Mouse (Mus musculus) thymus, adult 2 months (tissue): ENCODE data around the gene H3f3a. TPM values are rescaled to one million over a fixed set of nuclear protein-coding genes. Genes with fewer than 3 reads are reported as not detected.

ENCODE experiments used
- DNase-seq: peaks from one replicate; pipeline ENCODE4 v3.0.0; 2021
- H3K27ac ChIP-seq: fragments of 200-500 bp; 2 replicates; pipeline ENCODE4 v1.5.1; 2012; ENCODE audit warnings: low read length, control low read depth; ENCODE audit not compliant: control insufficient read depth, insufficient read depth
- H3K27me3 ChIP-seq: fragments of 200-500 bp; 2 replicates; pipeline ENCODE4 v1.6.1; 2012; ENCODE audit warnings: mild to moderate bottlenecking, low read length, moderate library complexity, mixed read lengths; ENCODE audit not compliant: control insufficient read depth, insufficient read depth
- H3K36me3 ChIP-seq: fragments of 200-500 bp; 2 replicates; pipeline ENCODE4 v1.6.1; 2012; ENCODE audit warnings: mild to moderate bottlenecking, low read length, moderate library complexity; ENCODE audit not compliant: control insufficient read depth, insufficient read depth
- H3K4me1 ChIP-seq: fragments of 200-500 bp; replicated peaks from 2 replicates; pipeline ENCODE4 v1.6.1; 2012; ENCODE audit warnings: low read length; ENCODE audit not compliant: control insufficient read depth, insufficient read depth
- H3K4me3 ChIP-seq: fragments of 200-500 bp; 2 replicates; pipeline ENCODE4 v1.5.1; 2012; ENCODE audit warnings: mild to moderate bottlenecking, low read length, control low read depth, moderate library complexity; ENCODE audit not compliant: control insufficient read depth, insufficient read depth
- CTCF ChIP-seq: fragments of 200-500 bp; IDR thresholded peaks from 2 replicates; pipeline ENCODE4 v1.5.1; 2012; ENCODE audit warnings: mild to moderate bottlenecking, control low read depth, low read length, moderate library complexity, borderline replicate concordance; ENCODE audit not compliant: control insufficient read depth, poor library complexity, insufficient read depth; ENCODE audit errors: extremely low read depth
- POLR2A ChIP-seq: fragments of 200-500 bp; IDR thresholded peaks from 2 replicates; pipeline ENCODE4 v1.6.1; 2012; ENCODE audit warnings: mild to moderate bottlenecking, low read length, control low read depth, moderate library complexity; ENCODE audit not compliant: control insufficient read depth, poor library complexity, insufficient read depth; ENCODE audit errors: extremely low read depth
- WGBS: fragments of 180-500 bp; shearing (Covaris S2); methylation state at CpG from one replicate; pipeline ENCODE4 v1.1.7; 2018; 5-methylcytosine and 5-hydroxymethylcytosine counted together
- polyA plus RNA-seq: library from polyadenylated mRNA; depleted of rRNA; stranded (reverse); fragments of >200 nt; gene quantifications from 2 replicates; pipeline ENCODE4 v1.2.3, GENCODE M21; 2012

The H3f3a gene
- polyA plus RNA-seq, 1 experiment = 750 TPM

- Histone ChIP-seq H3K36me3 (no peaks in the 10 kb centered on the region), H3K27ac (peak overlapping the region; percentile 43), H3K4me1 (peaks cover 26% of the 10 kb centered on the region), H3K27me3 (no peaks in the 10 kb centered on the region), H3K4me3 (peak overlapping the region; percentile 65)
- WGBS = under 1% methylated on average over 56 of the region's 56 CpGs
- TF ChIP-seq POLR2A = peak; percentile 71
- no peak for TF ChIP-seq CTCF
- DNase-seq = peak; percentile 82
These were observed 35.9 kb downstream of the H3f3a start for GRCm38 (mm10) chr1:180777660-180778402.

DNA sequence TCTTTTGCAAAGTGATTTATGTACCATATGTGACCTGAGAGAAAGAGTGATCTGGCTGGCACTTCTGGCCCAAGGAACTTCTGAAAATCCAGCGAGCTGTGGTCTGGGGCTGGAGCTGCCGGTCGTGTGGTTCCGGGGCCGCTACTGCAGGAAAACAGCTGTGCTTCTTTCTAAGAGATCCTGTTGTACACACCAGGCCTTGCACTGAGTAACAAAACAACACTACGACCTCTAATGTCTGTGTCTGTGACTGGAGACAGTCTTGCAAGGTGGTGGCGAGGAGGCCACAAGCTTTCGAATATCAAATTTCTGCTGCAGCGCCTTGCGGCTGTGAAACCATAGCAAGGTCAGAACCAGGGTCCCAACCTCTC lies 36.5 kb downstream of the H3f3a start:
- WGBS = 2% methylated on average over 10 of the region's 10 CpGs
- H3K36me3 ChIP-seq = no peaks in the 10 kb centered on the region
- H3K27me3 ChIP-seq = no peaks in the 10 kb centered on the region
- H3K27ac ChIP-seq = peak overlapping the region; percentile 43; the same call in 1 of the 2 replicates
- no peak for TF ChIP-seq CTCF
- 0 out of 2 replicates have a peak, but pooled peaks have one; percentile 27 for TF ChIP-seq POLR2A
- no peak for DNase-seq
- peaks cover 26% of the 10 kb centered on the region for H3K4me1 ChIP-seq
- H3K4me3 ChIP-seq = peak overlapping the region; percentile 65

- WGBS = 83% methylated on average over 6 of the region's 6 CpGs
- DNase-seq = no peak
- TF ChIP-seq POLR2A = no peak
- TF ChIP-seq CTCF = no peak
- no peaks in the 10 kb centered on the region for H3K27me3 ChIP-seq
- peak overlapping the region; percentile 17; the same call in 1 of the 2 replicates for H3K27ac ChIP-seq
- H3K4me3 ChIP-seq = no peak overlapping the region
- H3K4me1 ChIP-seq = peaks cover 30% of the 10 kb centered on the region
- H3K36me3 ChIP-seq = no peaks in the 10 kb centered on the region
These were observed 37.2 kb downstream of the H3f3a start for GRCm38 (mm10) chr1:180776494-180776893.

GRCm38 (mm10) chr1:180775849-180776493 lies 37.8 kb downstream of the H3f3a start:
- peak overlapping the region; percentile 17; the same call in 1 of the 2 replicates for H3K27ac ChIP-seq
- DNase-seq = no peak
- TF ChIP-seq POLR2A (no peak), CTCF (no peak)
- 77% methylated on average over 6 of the region's 6 CpGs for WGBS
- no peaks in the 10 kb centered on the region for H3K27me3 ChIP-seq
- H3K4me1 ChIP-seq = peaks cover 36% of the 10 kb centered on the region
- no peaks in the 10 kb centered on the region for H3K36me3 ChIP-seq
- H3K4me3 ChIP-seq = no peak overlapping the region

- WGBS = 17% methylated on average over 10 of the region's 10 CpGs
- no peaks in the 10 kb centered on the region for H3K27me3 ChIP-seq
- DNase-seq = peak; percentile 38
- peaks cover 37% of the 10 kb centered on the region for H3K4me1 ChIP-seq
- TF ChIP-seq CTCF = no peak
- TF ChIP-seq POLR2A = no peak
- H3K36me3 ChIP-seq = no peaks in the 10 kb centered on the region
- no peak overlapping the region for H3K27ac ChIP-seq
- no peak overlapping the region for H3K4me3 ChIP-seq
These were observed 38.4 kb downstream of the H3f3a start for GRCm38 (mm10) chr1:180775317-180775716.

- 73% methylated on average over 3 of the region's 3 CpGs for WGBS
- no peak overlapping the region for H3K4me3 ChIP-seq
- no peaks in the 10 kb centered on the region for H3K27me3 ChIP-seq
- peaks cover 37% of the 10 kb centered on the region for H3K4me1 ChIP-seq
- no peak overlapping the region for H3K27ac ChIP-seq
- TF ChIP-seq CTCF (peak; percentile 63; the same call in 1 of the 2 replicates), POLR2A (no peak)
- no peak for DNase-seq
- H3K36me3 ChIP-seq = no peaks in the 10 kb centered on the region
These were observed 39.1 kb downstream of the H3f3a start for GRCm38 (mm10) chr1:180774664-180775063.
